Mouse (Mus musculus) cerebellum, adult (tissue): ENCODE data around the gene Dgka.

ENCODE experiments used
- ATAC-seq: cut with Nextera tagmentation; 2 replicates; pipeline ENCODE4 v1.9.2; 2017; ENCODE audit warnings: mild to moderate bottlenecking, moderate library complexity, mixed read lengths; ENCODE audit not compliant: insufficient number of reproducible peaks, low FRiP score, low TSS enrichment

Dgka gene

GRCm38 (mm10) chr10:128673763-128674468 lies 70.7 kb downstream of the Dgka start, which contains the start of gene Suox:
Suox (minus strand) TSS chr10:128674073.
- ATAC-seq: peak; percentile 72

- ATAC-seq: no peak
Measured at GRCm38 (mm10) chr10:128671148-128671547, 73.5 kb downstream of the Dgka start.
